Mouse (Mus musculus) embryonic fibroblast, embryonic 13.5 days (primary cell): ENCODE measurements at regions not wholly inside any gene's neighbourhood (a gene's known extent, or its start where the extent isn't known, plus 50 kb on each side); places are given as distances from the start of the nearest gene placed in this dataset.

Source experiments
- H3K27ac ChIP-seq: 2 replicates; pipeline ENCODE4 v1.5.1; 2012; ENCODE audit warnings: low read length, control low read depth, inconsistent platforms; ENCODE audit not compliant: insufficient read depth
- H3K4me1 ChIP-seq: 2 replicates; pipeline ENCODE4 v1.6.1; 2011; ENCODE audit warnings: low read length; ENCODE audit not compliant: control insufficient read depth, insufficient read depth
- H3K4me3 ChIP-seq: 2 replicates; pipeline ENCODE4 v1.5.1; 2011; ENCODE audit warnings: mild to moderate bottlenecking, control low read depth, low read length; ENCODE audit not compliant: insufficient read depth
- CTCF ChIP-seq: IDR thresholded peaks from 2 replicates; pipeline ENCODE4 v1.5.1; 2011; ENCODE audit warnings: mild to moderate bottlenecking, control low read depth, low read length, moderate library complexity, borderline replicate concordance; ENCODE audit not compliant: insufficient read depth
- POLR2A ChIP-seq: IDR thresholded peaks from 2 replicates; pipeline ENCODE4 v1.6.1; 2011; ENCODE audit warnings: low read depth, mild to moderate bottlenecking, control low read depth, low read length, moderate library complexity

GRCm38 (mm10) chr2:149602581-149602980, 197.7 kb downstream of the Cst10 start:
- TF ChIP-seq CTCF (no peak), POLR2A (no peak)
- Histone ChIP-seq H3K4me3 (no peak overlapping the region), H3K4me1 (no peaks in the 10 kb centered on the region), H3K27ac (no peak overlapping the region)

DNA sequence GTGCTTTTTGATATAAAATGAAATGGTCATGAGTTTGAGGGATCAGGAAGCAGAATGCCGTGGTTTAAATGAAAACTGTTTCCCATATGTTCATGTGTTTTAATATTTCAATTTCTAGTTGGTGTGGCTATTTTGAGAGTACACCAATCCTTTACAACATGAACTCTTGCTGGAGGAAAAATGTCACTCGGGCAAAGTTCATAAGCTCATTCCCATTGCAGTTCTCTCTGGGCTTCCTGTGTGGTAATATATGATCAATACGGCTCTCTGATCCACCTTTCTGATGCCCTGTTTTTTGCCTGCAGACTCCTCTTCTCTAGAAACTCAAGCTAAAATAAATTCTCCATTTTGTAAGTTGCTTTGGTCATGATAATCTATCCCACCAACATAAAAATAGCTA, 208.5 kb downstream of the Cst10 start:
- no peak overlapping the region for H3K4me3 ChIP-seq
- no peaks in the 10 kb centered on the region for H3K4me1 ChIP-seq
- H3K27ac ChIP-seq: no peak overlapping the region
- TF ChIP-seq POLR2A (no peak), CTCF (no peak)

DNA sequence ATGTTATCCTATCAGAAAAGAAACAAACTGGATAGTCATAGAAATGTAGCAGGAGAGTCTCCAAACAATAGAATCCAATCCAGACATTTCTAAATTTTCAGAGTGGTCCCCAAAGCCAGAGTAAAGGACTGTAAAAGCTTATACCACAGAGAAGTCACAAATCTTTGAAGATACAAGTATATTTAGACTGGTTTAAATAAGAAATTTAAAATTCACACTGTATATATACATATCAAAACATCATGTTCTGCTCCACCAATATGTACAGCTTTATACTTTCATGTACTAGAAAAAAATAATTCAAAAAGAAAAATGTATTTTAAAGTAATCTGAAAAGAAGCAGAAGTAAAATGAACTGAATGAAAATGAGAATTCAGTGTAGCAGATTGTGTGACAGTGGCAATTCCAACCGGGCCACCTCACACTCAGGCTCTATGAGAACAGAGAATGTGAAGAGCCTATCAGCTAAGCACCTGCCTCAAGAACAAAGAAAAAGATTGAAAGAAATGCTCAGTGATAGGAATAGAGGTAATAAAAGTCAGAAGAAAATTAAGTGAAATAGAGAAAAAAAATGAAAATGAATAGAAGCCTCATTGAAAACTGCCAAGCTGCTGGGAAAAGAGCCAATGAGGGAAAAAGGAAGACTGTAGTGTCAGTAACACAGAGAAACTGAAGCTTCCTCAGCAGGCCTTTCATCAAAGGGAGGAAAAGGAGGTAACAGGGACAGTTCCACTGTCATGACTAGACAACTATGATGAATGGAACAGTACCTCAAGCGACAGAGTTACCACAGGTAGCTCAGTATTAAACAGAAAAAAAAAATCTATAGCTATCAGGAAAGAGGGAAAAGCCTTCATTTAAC, 209.5 kb downstream of the Cst10 start:
- Histone ChIP-seq H3K27ac (no peak overlapping the region), H3K4me3 (no peak overlapping the region), H3K4me1 (no peaks in the 10 kb centered on the region)
- TF ChIP-seq CTCF (no peak), POLR2A (no peak)

GRCm38 (mm10) chr2:149625626-149626025, 203.4 kb upstream of the Syndig1 start:
- Histone ChIP-seq H3K27ac (no peak overlapping the region; the same call in 1 of the 2 replicates), H3K4me3 (no peak overlapping the region), H3K4me1 (0 out of 2 replicates have a peak, but pooled peaks cover 4% of the 10 kb centered on the region)
- TF ChIP-seq CTCF (no peak), POLR2A (no peak)

- Histone ChIP-seq H3K27ac (no peak overlapping the region), H3K4me3 (no peak overlapping the region), H3K4me1 (no peaks in the 10 kb centered on the region)
- TF ChIP-seq POLR2A (no peak), CTCF (no peak)
Observed at GRCm38 (mm10) chr2:149641207-149641606, 187.8 kb upstream of the Syndig1 start.

GRCm38 (mm10) chr2:149651829-149652228, 177.2 kb upstream of the Syndig1 start:
- TF ChIP-seq POLR2A (no peak), CTCF (no peak)
- no peaks in the 10 kb centered on the region for H3K4me1 ChIP-seq
- no peak overlapping the region for H3K27ac ChIP-seq
- H3K4me3 ChIP-seq: no peak overlapping the region

DNA sequence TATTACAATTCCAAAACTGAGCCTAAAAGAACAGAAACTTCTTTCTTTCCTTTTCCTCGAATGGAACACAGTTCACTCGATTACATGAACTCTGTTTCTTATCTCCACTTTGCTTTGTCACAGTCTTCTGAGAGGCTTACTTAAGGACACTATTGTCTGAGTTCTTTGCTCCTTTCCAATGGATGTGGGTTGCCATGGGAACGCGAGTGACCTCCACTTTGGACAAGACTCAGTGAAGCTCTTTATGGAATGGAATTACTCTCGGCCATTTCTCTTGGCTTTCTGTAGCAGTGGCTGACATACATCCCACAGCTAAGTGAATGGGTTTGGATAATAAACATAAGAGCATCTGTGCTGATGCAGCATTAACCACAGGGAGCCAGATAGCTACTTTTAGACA, 167.9 kb upstream of the Syndig1 start:
- no peak overlapping the region for H3K27ac ChIP-seq
- no peak overlapping the region for H3K4me3 ChIP-seq
- TF ChIP-seq POLR2A (no peak), CTCF (no peak)
- no peaks in the 10 kb centered on the region for H3K4me1 ChIP-seq

DNA sequence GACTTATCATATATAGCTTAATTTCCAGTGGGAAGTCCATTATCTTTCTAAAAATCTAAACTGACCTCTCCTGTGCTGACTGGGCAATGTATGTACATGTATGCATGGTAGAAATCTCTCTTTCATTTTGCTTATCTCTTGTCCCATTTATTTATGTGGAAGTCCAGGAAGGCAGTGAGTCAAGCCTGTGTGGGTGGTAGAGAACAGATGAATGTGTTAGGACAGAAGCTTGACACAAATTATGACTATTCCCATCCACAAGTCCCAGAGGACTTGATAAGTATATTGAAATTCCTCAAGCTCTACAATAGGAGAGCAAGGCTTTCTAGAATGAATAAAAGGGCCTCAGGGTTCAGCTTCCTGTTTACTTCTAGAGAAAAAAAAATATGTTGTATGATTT, 164.6 kb upstream of the Syndig1 start:
- TF ChIP-seq CTCF: no peak
- TF ChIP-seq POLR2A: no peak
- Histone ChIP-seq H3K4me1 (no peaks in the 10 kb centered on the region), H3K27ac (no peak overlapping the region), H3K4me3 (no peak overlapping the region)

GRCm38 (mm10) chr2:149666412-149666811, 162.6 kb upstream of the Syndig1 start:
- TF ChIP-seq POLR2A (no peak), CTCF (no peak)
- no peak overlapping the region for H3K27ac ChIP-seq
- H3K4me3 ChIP-seq: no peak overlapping the region
- H3K4me1 ChIP-seq: no peaks in the 10 kb centered on the region

GRCm38 (mm10) chr2:149671870-149672269, 157.1 kb upstream of the Syndig1 start:
- Histone ChIP-seq H3K4me1 (no peaks in the 10 kb centered on the region), H3K27ac (no peak overlapping the region), H3K4me3 (no peak overlapping the region)
- TF ChIP-seq POLR2A: no peak
- no peak for TF ChIP-seq CTCF
